Mouse (Mus musculus) CH12.LX (cell line): ENCODE data around the gene Fars2. TPM values are rescaled to one million over a fixed set of nuclear protein-coding genes. Genes with fewer than 3 reads are reported as not detected.

Experiments
- DNase-seq: peaks from one replicate; pipeline ENCODE4 v3.0.0-alpha.2; 2013; ENCODE audit errors: extremely low read depth
- H3K27ac ChIP-seq: 2 replicates; pipeline ENCODE4 v1.5.1; 2012; ENCODE audit warnings: low read depth, mild to moderate bottlenecking, control low read depth, moderate library complexity; ENCODE audit not compliant: insufficient read depth
- H3K27me3 ChIP-seq: replicated peaks from 2 replicates; pipeline ENCODE3; 2012; ENCODE audit warnings: inconsistent platforms
- H3K36me3 ChIP-seq, 2 experiments: replicated peaks in 1 of 2; 2 replicates each; pipeline versions ENCODE3 to v1.6.1; 2012; ENCODE audit warnings: inconsistent platforms in 1 of 2, low read length in 1 of 2, mild to moderate bottlenecking in 1 of 2, mixed read lengths in 1 of 2, moderate library complexity in 1 of 2; ENCODE audit not compliant: control insufficient read depth in 1 of 2, insufficient read depth in 1 of 2
- H3K4me1 ChIP-seq, 2 experiments: 2 replicates each; pipeline ENCODE4 v1.6.1; 2012; ENCODE audit warnings: inconsistent platforms in 1 of 2, moderate library complexity in 1 of 2; ENCODE audit not compliant: insufficient read depth in 2 of 2, control insufficient read depth in 1 of 2
- H3K4me2 ChIP-seq: 2 replicates; pipeline ENCODE4 v1.6.1; 2012; ENCODE audit warnings: low read depth, mild to moderate bottlenecking, control low read depth; ENCODE audit not compliant: poor library complexity, insufficient read depth, severe bottlenecking
- H3K4me3 ChIP-seq, 3 experiments: fragments of 150-350 bp in 1 of 3; sonication (generic) in 1 of 3; replicated peaks in 1 of 3; 2 replicates each; pipeline versions ENCODE3 to v1.5.1; 2011 to 2012; ENCODE audit warnings: low read depth in 2 of 3, low read length in 2 of 3, mild to moderate bottlenecking in 2 of 3, moderate library complexity in 2 of 3, control low read depth in 1 of 3, improper control_type of control experiment in 1 of 3, inconsistent platforms in 1 of 3, mixed read lengths in 1 of 3; ENCODE audit not compliant: poor library complexity in 1 of 3
- H3K79me2 ChIP-seq: replicated peaks from 2 replicates; pipeline ENCODE4 v1.6.1; 2012; ENCODE audit warnings: mild to moderate bottlenecking, moderate library complexity; ENCODE audit not compliant: control insufficient read depth, poor library complexity, insufficient read depth, severe bottlenecking; ENCODE audit errors: extremely low read depth
- H3K9ac ChIP-seq: 2 replicates; pipeline ENCODE4 v1.6.1; 2012; ENCODE audit warnings: low read depth, mild to moderate bottlenecking, control low read depth, moderate library complexity; ENCODE audit not compliant: insufficient read depth
- H3K9me3 ChIP-seq: replicated peaks from 2 replicates; pipeline ENCODE3; 2012; ENCODE audit warnings: low read length, inconsistent platforms, mixed read lengths
- CHD2 ChIP-seq: IDR thresholded peaks from 2 replicates; pipeline ENCODE4 v1.6.1; 2011; ENCODE audit warnings: low read length, improper control_type of control experiment
- E2F4 ChIP-seq: IDR thresholded peaks from 2 replicates; pipeline ENCODE4 v1.6.1; 2011; ENCODE audit warnings: low read depth, low read length, improper control_type of control experiment; ENCODE audit not compliant: insufficient replicate concordance
- EP300 ChIP-seq: IDR thresholded peaks from 2 replicates; pipeline ENCODE4 v1.6.1; 2011; ENCODE audit warnings: low read length, improper control_type of control experiment
- ETS1 ChIP-seq: conservative IDR thresholded peaks from 2 replicates; pipeline ENCODE4 v1.6.1; 2012; ENCODE audit warnings: low read depth, mild to moderate bottlenecking, inconsistent platforms, low read length, improper control_type of control experiment, moderate library complexity
- GABPA ChIP-seq: IDR thresholded peaks from 2 replicates; pipeline ENCODE4 v1.6.1; 2012; ENCODE audit warnings: low read depth, low read length, improper control_type of control experiment, inconsistent platforms; ENCODE audit not compliant: insufficient replicate concordance
- HCFC1 ChIP-seq: IDR thresholded peaks from 2 replicates; pipeline ENCODE4 v1.6.1; 2012; ENCODE audit warnings: low read depth, mild to moderate bottlenecking, inconsistent platforms, low read length, improper control_type of control experiment
- IRF4 ChIP-seq: IDR thresholded peaks from 2 replicates; pipeline ENCODE4 v1.6.1; 2014; ENCODE audit warnings: low read depth, mild to moderate bottlenecking, inconsistent platforms, low read length, improper control_type of control experiment
- JUN ChIP-seq: IDR thresholded peaks from 2 replicates; pipeline ENCODE4 v1.6.1; 2011; ENCODE audit warnings: low read depth, mild to moderate bottlenecking, low read length, improper control_type of control experiment, moderate library complexity; ENCODE audit not compliant: insufficient read depth
- JUND ChIP-seq: conservative IDR thresholded peaks from 2 replicates; pipeline ENCODE4 v1.6.1; 2011; ENCODE audit warnings: low read depth, low read length, improper control_type of control experiment
- MAFK ChIP-seq: IDR thresholded peaks from 2 replicates; pipeline ENCODE4 v1.6.1; 2011; ENCODE audit warnings: low read length, improper control_type of control experiment; ENCODE audit not compliant: insufficient replicate concordance
- MAX ChIP-seq: IDR thresholded peaks from 2 replicates; pipeline ENCODE4 v1.6.1; 2011; ENCODE audit warnings: low read length, improper control_type of control experiment
- MEF2A ChIP-seq: IDR thresholded peaks from 2 replicates; pipeline ENCODE4 v1.6.1; 2014; ENCODE audit warnings: low read depth, mild to moderate bottlenecking, inconsistent platforms, low read length, improper control_type of control experiment, borderline replicate concordance
- NELFE ChIP-seq: IDR thresholded peaks from 2 replicates; pipeline ENCODE4 v1.6.1; 2011; ENCODE audit warnings: low read depth, low read length, improper control_type of control experiment
- NRF1 ChIP-seq: IDR thresholded peaks from 2 replicates; pipeline ENCODE4 v1.6.1; 2014; ENCODE audit warnings: low read depth, mild to moderate bottlenecking, inconsistent platforms, low read length, improper control_type of control experiment, moderate library complexity
- PAX5 ChIP-seq: IDR thresholded peaks from 2 replicates; pipeline ENCODE4 v1.6.1; 2012; ENCODE audit warnings: low read length, inconsistent platforms, mixed read lengths
- POLR2A ChIP-seq: IDR thresholded peaks from 2 replicates; pipeline ENCODE4 v1.6.1; 2011; ENCODE audit warnings: low read depth, mild to moderate bottlenecking, improper control_type of control experiment, low read length
- POLR2AphosphoS2 ChIP-seq: IDR thresholded peaks from 2 replicates; pipeline ENCODE4 v1.6.1; 2011; ENCODE audit warnings: low read depth, low read length, improper control_type of control experiment
- RAD21 ChIP-seq: IDR thresholded peaks from 2 replicates; pipeline ENCODE4 v1.6.1; 2011; ENCODE audit warnings: low read depth, mild to moderate bottlenecking, low read length, improper control_type of control experiment, moderate library complexity
- SIN3A ChIP-seq: IDR thresholded peaks from 2 replicates; pipeline ENCODE4 v1.6.1; 2012; ENCODE audit warnings: low read length, improper control_type of control experiment, inconsistent platforms
- SMC3 ChIP-seq: IDR thresholded peaks from 2 replicates; pipeline ENCODE4 v1.6.1; 2011; ENCODE audit warnings: low read depth, low read length, improper control_type of control experiment
- UBTF ChIP-seq: IDR thresholded peaks from 2 replicates; pipeline ENCODE4 v1.6.1; 2012; ENCODE audit warnings: low read depth, mild to moderate bottlenecking, inconsistent platforms, low read length, improper control_type of control experiment, moderate library complexity
- USF1 ChIP-seq: IDR thresholded peaks from 2 replicates; pipeline ENCODE4 v1.6.1; 2014; ENCODE audit warnings: low read depth, mild to moderate bottlenecking, inconsistent platforms, low read length, improper control_type of control experiment
- USF2 ChIP-seq: conservative IDR thresholded peaks from 2 replicates; pipeline ENCODE4 v1.6.1; 2011; ENCODE audit warnings: low read depth, low read length, improper control_type of control experiment
- ZKSCAN1 ChIP-seq: IDR thresholded peaks from 2 replicates; pipeline ENCODE4 v1.6.1; 2012; ENCODE audit warnings: low read depth, inconsistent platforms, low read length, improper control_type of control experiment, borderline replicate concordance
- ZNF384 ChIP-seq: IDR thresholded peaks from 2 replicates; pipeline ENCODE4 v1.6.1; 2012; ENCODE audit warnings: low read depth, low read length, improper control_type of control experiment, inconsistent platforms
- dilution Hi-C: fragments of 300-500 bp; cut with MboI; formaldehyde crosslinking; loops from 2 replicates; pipeline ENCODE4 v1.14.3; 2020; ENCODE audit warnings: low sequenced_read_pairs; ENCODE audit not compliant: extremely low pct_unique_long_range_greater_than_20kb, extremely low pct_ligation_motif_present
- in situ Hi-C: fragments of 300-500 bp; cut with MboI; formaldehyde crosslinking; loops from 3 replicates; pipeline ENCODE4 v1.14.3; 2019; ENCODE audit warnings: low sequenced_read_pairs, low pct_ligation_motif_present, low pct_unique_long_range_greater_than_20kb, mixed read lengths
- polyA plus RNA-seq: library from polyadenylated mRNA; unstranded; fragments of >175 nt; gene quantifications from 2 replicates; pipeline ENCODE4 v1.2.1, GENCODE M21; 2012; ENCODE audit warnings: low read depth; ENCODE audit not compliant: insufficient read length
- total RNA-seq, 2 experiments: library from RNA; depleted of rRNA; stranded (reverse); fragments of 300-350 nt in 1 of 2; fragments of >200 nt in 1 of 2; gene quantifications; 2 replicates each; pipeline ENCODE4 v1.2.3; 2012 to 2014

Fars2 gene
- total and polyA plus RNA-seq, 3 experiments, result 30.2 to 47.7 (median 46.4) TPM

DNA sequence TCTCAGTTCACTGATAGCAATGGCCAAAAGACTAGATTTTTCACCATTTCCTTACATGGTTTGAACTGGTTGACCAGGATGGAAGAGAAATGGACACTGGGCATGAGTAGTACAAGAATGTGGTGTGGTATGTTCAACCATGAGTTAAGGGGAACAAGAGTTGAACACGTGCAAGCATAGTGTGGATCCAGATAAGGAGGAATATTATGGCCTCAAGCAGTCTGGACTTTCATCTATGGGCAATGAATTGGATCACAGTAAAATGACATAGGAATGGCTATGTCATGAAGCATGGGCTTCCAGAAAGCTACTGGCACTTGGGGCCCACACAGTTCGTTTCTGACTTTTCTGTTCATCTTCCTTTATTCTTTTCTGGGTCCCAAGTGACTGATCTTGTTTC lies 168.0 kb downstream of the Fars2 start:
- H3K9ac ChIP-seq, result no peak overlapping the region
- dilution Hi-C loops (no loop called here), in situ Hi-C loops (loop anchor here (25.0 kb wide), 2 partner anchors 273 to 1027 kb away; no protein-coding TSS in a partner anchor)
- no peak overlapping the region for H3K27ac ChIP-seq
- peaks cover 0 to 3% of the 10 kb centered on the region in 2 experiments for H3K36me3 ChIP-seq
- H3K4me1 ChIP-seq, result peaks cover 0 to 24% of the 10 kb centered on the region in 2 experiments; a peak in 2 of 4 replicates
- H3K4me2 ChIP-seq, result no peak overlapping the region
- no peaks in the 10 kb centered on the region for H3K27me3 ChIP-seq
- no peak for DNase-seq
- H3K9me3 ChIP-seq, result no peaks in the 10 kb centered on the region
- no peak overlapping the region for H3K4me3 ChIP-seq
- TF ChIP-seq ETS1 (no peak), USF2 (no peak), GABPA (no peak), IRF4 (no peak)
- no peaks in the 10 kb centered on the region for H3K79me2 ChIP-seq

- H3K27ac ChIP-seq, result no peak overlapping the region
- dilution Hi-C loops, result no loop called here
- in situ Hi-C loops, result loop anchor here (25.0 kb wide), 2 partner anchors 281 to 1019 kb away; no protein-coding TSS in a partner anchor
- TF ChIP-seq MAFK (no peak), HCFC1 (no peak), SIN3A (no peak), E2F4 (no peak), POLR2AphosphoS2 (no peak), JUND (no peak), PAX5 (no peak), ZKSCAN1 (no peak)
- TF ChIP-seq, all 38 proteins: peak for 0
- Histone ChIP-seq H3K27me3 (no peaks in the 10 kb centered on the region), H3K79me2 (no peaks in the 10 kb centered on the region), H3K4me1 (no peaks in the 10 kb centered on the region), H3K9ac (no peak overlapping the region), H3K9me3 (no peaks in the 10 kb centered on the region), H3K4me3 (no peak overlapping the region), H3K36me3 (peaks cover 0 to 17% of the 10 kb centered on the region in 2 experiments), H3K4me2 (no peak overlapping the region)
- DNase-seq, result no peak
Observed at GRCm38 (mm10) chr13:36293511-36293910, 176.3 kb downstream of the Fars2 start.

- Histone ChIP-seq H3K79me2 (no peaks in the 10 kb centered on the region), H3K9me3 (no peaks in the 10 kb centered on the region), H3K4me2 (no peak overlapping the region), H3K27ac (no peak overlapping the region), H3K9ac (no peak overlapping the region)
- in situ Hi-C loops, result loop anchor here (25.0 kb wide), 2 partner anchors 282 to 1018 kb away; no protein-coding TSS in a partner anchor
- dilution Hi-C loops, result no loop called here
- DNase-seq, result no peak
- TF ChIP-seq POLR2A (no peak), E2F4 (no peak), USF2 (no peak), RAD21 (no peak), NELFE (no peak), PAX5 (no peak), JUND (no peak), ZNF384 (no peak), JUN (no peak), MEF2A (no peak), UBTF (no peak), EP300 (no peak), SIN3A (no peak), CHD2 (no peak), MAX (no peak), USF1 (no peak), SMC3 (no peak), NRF1 (no peak)
- TF ChIP-seq, all 38 proteins: peak for 0
- Histone ChIP-seq H3K36me3 (peaks cover 0 to 17% of the 10 kb centered on the region in 2 experiments), H3K4me3 (no peak overlapping the region), H3K4me1 (no peaks in the 10 kb centered on the region), H3K27me3 (no peaks in the 10 kb centered on the region)
Observed at GRCm38 (mm10) chr13:36294503-36294902, 177.3 kb downstream of the Fars2 start.
